Mouse (Mus musculus) erythroblast, adult 5-6 weeks (primary cell): ENCODE measurements around the gene Iqgap1. TPM values are rescaled to one million over a fixed set of nuclear protein-coding genes. Genes with fewer than 3 reads are reported as not detected.

Source experiments
- ATAC-seq: replicated peaks from 2 replicates; pipeline ENCODE4 v1.8.0; 2016; ENCODE audit warnings: moderate number of reproducible peaks, mild to moderate bottlenecking, moderate TSS enrichment, inconsistent platforms; ENCODE audit not compliant: poor library complexity, low FRiP score, severe bottlenecking
- total RNA-seq, 2 experiments: library from RNA; stranded (forward) in 1 of 2; stranded (reverse) in 1 of 2; fragments of 150-400 nt in 1 of 2; fragments of 200-764, 138-1000 nt in 1 of 2; gene quantifications; 2 replicates each; pipeline versions ENCODE4 v1.2.3 to v1.2.4; 2015 to 2017; ENCODE audit warnings: low replicate concordance in 2 of 2

Iqgap1 gene
- total RNA-seq, 2 experiments from 2014 or later: 38.6 to 71.3 TPM

DNA sequence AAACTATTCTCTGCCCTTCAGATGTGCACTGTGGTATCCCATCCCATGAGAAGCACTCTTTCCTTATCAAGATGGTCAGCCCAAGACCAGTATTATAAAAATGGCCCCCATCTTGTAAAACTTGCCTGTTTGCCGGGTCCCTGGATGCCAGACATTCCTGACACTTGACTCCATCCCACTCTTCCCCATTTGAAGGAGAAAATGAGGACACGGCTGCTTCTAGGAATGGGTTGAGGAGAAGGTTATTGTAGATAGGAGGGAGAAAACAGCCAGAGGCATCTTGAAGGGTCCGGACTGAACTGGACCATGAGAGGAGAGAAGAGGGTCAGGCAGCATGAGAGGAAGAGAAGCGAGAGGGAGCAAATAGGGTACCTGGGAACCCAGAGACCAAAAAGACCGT is 9.1 kb downstream of the Iqgap1 start:
- no peak for ATAC-seq

DNA sequence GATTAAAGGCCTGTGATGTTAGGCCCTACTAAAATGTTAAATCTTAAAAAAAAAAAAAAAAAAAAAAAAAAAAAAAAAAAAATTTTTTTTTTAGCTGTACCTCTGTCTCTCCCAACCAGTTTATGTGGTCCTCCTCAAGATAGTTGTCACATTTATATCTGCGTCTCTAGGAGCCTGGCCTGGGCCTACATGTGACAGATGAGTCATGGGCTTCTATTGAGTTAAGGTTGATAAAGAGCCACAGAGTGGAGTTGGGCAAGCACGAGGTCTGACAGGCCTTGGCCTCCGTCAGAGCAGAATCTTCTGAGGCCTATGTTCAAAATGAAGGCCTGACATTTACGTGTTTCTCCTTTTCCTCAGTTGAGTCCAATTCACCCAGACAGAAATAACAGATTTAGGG is 12.4 kb downstream of the Iqgap1 start:
- ATAC-seq: no peak

- ATAC-seq: no peak
These were observed 19.4 kb downstream of the Iqgap1 start for GRCm38 (mm10) chr7:80806331-80806730.

DNA sequence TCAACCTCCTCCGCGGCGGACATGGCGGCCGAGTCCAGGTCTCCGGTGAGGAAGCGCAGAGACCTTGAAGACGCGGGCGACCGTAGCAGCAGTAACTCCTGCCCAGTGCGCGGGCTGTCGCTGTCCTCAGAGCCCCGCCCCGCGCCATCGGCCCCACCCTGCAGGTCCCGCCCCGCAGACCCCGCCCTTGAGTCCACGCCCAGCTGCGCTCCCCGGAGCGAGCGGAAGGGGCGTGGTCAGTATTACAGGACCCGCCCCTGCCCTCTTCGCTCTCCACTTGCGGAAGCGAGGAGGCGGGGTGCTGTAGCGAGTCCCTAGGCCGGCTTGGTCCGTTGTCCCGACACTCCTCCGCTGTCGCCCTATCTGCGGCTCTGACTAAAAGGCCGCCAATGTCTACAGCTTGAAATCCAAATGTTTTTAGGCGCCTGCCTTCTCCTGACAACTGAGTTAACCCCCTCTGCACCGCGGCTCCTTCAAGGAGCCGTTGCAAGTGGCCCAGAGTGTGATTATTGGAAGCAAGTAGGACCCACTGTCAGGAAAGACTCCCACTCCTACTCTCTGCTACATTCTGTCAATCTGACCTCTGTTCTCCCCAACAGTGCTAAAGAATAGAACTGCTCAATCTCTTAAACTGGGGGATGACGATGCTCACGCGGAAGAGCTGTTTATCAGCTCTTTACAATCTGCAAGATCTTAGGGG is 22.5 kb downstream of the Iqgap1 start:
- peak; percentile 96 for ATAC-seq

- peak; percentile 66 for ATAC-seq
These were observed 23.2 kb downstream of the Iqgap1 start for GRCm38 (mm10) chr7:80802412-80803160.

DNA sequence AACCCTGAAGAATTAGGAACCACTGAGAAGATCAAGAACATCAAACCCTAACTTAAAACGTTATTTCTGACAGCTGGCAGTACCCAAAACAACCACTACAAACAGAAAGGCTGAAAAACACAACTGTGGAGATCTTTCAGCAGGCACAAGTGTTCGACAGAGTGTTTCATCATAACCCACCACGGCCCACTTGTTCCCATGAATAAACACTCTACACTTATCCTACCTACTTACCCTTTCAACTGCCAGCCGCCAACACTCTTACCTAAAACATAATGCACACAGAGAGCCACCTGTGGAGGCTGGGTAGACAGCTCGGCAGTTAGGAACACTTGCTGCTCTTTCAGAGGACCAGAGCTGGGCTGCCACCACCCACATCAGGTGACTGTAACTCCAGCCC is 26.5 kb downstream of the Iqgap1 start:
- ATAC-seq: no peak

DNA sequence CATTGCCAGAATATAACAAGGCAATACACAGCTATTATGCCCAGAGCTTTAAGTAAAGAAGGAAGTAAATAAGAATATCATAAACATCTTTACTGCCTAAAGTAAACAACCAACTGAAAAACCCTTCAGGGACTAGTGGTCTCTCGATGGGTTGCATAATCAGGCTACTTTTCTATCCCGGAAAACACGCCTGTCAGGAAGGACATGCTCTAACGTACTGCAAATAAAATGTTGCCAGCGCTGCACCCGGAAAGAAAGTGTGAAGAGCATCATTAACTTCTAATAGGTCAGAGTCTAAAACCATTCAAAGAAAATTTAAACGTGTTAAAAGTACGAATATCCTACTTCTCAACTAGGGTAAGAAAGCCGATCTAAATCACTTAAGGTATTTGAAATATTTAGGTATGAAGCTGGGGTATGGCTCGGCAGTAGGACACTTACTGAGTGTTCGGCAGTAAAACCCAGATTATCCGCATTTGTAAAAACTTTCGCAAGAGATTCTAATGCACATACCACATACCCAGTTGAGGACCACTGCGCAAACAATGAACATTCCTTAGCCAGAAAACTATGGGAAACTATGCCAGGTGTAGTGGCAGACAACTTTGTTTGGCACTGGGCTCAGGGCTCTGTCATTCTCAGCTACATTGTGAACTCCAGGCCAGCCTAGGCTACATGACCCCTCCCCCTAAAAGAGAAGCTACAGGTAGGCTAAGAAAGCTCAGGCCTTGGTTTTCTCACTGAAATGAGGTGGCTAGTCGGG is 28.8 kb downstream of the Iqgap1 start:
- ATAC-seq: no peak

DNA sequence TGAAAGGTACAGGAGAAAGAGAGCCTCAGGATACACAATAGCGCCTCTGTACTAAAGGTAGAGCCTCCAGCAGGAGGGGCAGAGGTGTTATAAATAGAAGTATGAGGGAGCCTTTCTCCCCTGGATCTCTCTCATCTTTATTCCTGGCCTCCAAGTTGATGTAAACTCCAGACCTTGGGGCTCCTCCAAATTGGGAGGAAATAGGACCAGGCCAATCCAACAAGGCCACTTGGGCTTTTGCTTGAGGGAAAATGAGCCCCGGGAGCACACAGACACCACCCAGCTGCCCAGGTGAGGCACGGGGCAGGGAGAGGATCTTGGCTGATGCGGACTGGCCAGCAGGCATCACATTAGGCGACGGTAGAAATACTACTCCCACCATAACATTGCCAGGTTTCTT is 29.5 kb downstream of the Iqgap1 start:
- ATAC-seq: no peak

DNA sequence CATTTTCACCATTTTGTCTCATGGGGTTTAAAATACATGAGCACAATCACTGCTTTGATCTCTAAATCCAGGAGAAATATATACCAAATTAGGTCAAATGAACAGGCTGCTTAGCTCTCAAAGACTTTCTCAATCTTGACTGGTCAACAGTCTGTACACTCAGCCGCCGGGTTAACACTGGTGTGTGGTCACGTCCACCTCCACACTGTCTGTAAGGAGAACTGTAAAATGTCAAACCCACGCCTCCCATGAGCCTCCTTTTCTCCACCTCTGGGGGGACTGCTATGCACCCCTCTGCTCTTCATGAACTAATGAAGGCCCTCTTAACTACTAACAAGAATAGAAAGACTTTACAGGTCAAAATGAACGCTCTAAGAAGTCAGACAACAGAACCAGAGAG is 36.2 kb downstream of the Iqgap1 start:
- ATAC-seq: no peak

DNA sequence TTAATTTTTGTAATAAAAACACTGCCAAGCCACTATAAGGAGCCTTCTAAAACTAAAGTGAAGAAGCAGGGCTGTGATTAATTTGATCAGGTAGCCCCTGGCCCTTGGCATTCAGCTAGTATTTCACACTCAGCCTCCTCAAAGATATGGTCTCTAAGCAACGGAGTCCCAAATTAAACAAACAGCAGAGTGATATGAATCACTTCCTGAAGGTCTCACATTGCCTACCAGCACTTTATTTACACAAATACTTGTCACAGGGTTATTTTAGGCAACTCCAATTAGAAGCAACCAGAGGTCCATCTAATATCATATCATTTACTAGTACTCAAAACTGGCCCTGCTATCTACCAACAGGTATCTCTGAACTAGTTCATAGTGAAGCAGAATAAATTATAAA is 36.7 kb downstream of the Iqgap1 start:
- no peak for ATAC-seq

- ATAC-seq: no peak
These were observed 37.8 kb downstream of the Iqgap1 start for GRCm38 (mm10) chr7:80788002-80788401.

DNA sequence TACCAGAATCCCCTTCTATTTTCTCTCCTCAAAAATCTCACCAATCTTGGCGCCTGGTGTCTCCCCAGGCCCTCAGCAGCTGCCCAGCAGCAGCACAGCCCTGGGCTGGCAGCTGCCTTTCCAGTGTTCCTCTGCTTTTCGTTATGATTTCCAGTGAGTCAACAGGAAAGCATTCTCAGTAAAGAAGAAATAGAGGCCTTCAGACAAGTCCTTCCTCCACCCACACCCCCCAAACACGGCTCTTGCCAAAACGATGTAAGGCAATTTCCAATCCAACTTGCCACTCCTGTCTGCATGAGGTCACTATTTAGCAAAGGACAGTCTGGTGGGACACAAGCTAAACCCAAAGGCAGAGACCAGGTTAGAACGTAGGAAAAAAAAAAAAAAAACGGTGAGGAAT is 39.0 kb downstream of the Iqgap1 start:
- ATAC-seq: no peak

- no peak for ATAC-seq
These were observed 41.9 kb downstream of the Iqgap1 start for GRCm38 (mm10) chr7:80783841-80784240.

DNA sequence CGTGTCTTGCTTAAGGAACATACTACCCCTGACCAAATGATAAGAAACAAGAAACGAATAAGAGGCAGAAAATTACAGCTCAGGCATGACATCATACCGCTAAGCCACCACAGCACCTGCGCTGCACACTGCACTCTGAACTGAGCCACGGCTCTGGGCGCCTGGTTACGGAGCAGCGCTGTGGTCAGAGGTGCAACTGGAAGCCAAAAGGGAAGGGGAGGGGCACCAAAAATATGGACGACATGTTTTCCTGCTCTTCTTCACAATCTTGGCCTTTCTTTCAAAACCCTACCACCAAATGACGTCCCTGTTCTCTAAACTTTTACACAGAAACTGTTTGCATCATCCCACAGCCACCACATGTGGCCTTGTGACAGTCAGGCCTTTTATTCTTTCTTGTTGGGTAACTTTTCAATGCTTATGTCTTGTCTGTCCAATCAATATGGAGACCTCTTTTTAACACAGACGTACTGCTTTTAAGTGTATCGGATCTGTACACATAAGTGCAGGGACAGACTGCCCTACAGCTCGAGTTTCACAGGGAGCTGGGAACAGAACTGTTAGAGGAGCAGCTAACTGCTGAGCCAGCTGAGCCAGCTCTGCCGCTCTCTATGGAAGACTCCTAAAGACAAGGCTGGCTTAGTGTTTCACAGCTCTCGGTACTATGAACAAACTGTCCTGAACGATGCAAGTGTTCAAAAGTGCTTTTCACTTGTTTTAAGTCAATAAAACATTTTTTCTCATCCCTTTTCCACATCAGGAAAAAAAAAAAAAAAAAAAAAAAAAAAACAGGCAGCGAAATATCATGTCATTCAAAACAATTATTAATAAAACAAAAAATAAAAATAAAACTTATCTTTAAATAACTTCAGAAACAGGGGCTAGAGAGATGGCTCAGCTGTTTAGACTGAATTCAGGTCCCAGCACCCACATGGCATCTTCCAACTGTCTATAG is 43.3 kb downstream of the Iqgap1 start:
- no peak for ATAC-seq

DNA sequence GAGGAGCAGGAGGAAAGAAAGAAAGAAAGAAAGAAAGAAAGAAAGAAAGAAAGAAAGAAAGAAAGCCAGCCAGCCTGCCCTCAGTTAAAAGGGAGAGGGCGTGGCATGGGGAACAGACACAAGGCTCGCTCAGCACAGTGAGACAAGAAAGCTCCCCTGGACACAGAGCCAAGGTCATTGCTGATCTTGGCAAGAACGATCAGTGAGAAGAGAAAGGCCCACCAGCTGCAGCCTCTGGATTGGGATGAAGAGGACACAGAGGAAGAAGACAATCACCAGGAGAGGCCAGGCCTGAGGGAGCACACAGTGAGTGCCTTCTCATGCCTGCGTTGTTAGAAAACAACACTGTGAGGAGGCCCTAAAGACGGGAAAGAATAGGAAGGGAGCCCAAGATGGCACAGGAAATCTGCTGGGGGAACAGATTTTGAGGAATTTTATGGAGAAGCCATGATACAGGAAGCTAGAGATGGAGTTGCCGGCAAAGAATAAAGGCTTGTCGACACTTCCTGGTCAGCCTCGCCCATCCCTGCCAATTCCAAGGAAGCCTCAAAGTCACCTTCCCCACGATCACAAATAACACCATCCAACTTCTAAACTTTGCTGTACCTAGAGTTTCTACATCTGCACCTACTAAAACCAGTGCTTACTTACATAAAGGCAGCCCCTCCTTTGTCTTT is 44.2 kb downstream of the Iqgap1 start:
- ATAC-seq: no peak

- no peak for ATAC-seq
These were observed 46.7 kb downstream of the Iqgap1 start for GRCm38 (mm10) chr7:80778958-80779669.

DNA sequence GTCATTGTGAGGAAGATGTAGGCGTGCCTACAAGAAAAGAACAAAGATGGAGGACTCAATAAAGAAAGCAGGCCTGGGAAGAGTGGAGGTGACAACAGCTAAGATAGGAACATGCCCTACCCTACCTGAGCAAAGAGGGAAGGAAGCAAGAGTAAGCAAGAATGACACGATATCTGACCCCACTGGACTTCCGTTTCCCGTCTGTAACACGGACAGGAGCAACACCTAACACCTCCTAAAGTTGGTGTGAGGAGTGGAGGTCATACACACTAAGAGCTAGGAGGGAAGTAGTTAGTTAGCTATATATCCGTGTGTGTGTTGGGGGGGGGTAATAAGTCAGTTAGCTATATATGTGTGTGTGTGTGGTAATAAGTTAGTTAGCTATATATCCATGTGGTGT is 47.4 kb downstream of the Iqgap1 start:
- ATAC-seq: no peak

DNA sequence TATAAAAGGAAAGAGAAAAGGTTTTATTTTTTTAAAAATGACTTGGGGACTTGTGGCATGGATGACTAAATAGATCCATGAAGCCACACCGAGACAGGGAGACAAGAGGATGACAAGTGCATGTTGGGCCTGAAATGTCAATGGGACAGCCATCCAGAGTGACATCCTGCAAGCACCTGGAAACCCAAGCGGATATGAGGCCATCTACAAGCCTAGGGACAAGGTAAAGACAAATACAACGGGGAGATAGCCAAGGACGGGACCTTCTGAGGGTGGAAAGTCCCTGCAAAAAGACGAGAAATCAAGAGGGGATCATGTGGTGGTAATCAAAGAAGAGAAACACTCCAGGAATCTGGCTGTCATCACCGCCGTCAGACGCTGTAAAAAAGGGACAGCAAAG is 48.6 kb downstream of the Iqgap1 start:
- no peak for ATAC-seq

DNA sequence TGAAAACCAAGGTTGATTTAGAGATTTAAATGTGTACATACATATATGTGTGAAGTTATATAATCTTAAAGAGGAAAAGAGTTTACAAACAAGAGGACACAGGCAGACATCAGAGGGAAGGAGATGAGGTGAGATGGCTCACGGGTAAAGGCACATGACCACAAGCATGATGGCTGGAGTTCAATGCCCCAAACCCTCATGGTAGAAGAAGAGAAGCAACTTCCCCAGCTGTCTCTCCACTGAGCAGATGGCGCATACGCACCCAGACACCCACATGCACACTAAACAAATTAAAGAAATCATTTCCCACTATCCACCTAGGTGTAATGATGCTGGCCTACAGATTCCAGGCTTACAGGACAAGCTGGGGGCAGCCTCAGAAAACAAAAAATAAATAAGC is 49.7 kb downstream of the Iqgap1 start:
- ATAC-seq: no peak
